In the genomic region with DNA sequence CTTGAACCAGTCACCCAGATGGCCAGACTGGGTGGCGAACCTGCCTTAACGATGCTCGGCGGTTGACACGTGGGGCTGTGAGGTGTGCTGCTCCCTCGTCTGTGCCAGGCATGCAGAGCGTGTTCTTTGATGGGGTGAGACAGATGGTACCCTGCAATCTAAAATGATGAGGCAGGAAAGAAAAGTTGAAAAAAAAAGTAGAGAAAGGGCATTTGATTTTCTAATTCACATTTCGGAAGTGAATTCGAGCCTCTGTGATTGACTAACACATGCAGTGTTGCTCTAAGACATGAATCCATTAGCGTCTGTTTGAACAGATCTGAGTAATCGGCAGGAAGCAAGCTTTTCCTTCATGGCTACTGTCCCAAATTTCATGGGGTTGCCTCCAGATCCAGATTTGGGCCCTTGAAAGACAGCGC, we compare ENCODE assay signal across 11 mouse cellular contexts.
DNase-seq lines count a peak whose midpoint lies in the region; ATAC-seq and TF ChIP-seq lines count a peak whose summit lies in the region.
"Had no signal": no experiment of that assay in that cellular context is flagged by ENCODE, and none has a peak within 500 bp of the region (broad histone marks: within the 10 kb centered on the region; RNA-seq: fewer than 3 reads in every experiment).

No protein-coding gene starts in this region.

- no peak overlapping the region for H3K9ac ChIP-seq in lung, postnatal 0 days (replicated peaks; ENCODE audit: low read depth)
- H3K9ac ChIP-seq: liver, embryonic 14.5 days had no signal

- H3K27ac ChIP-seq in lung, postnatal 0 days (ENCODE audit: low read length), result no peak overlapping the region
- no peak overlapping the region for H3K27ac ChIP-seq in midbrain, embryonic 10.5 days (replicated peaks)
- H3K27ac ChIP-seq: liver, embryonic 14.5 days had no signal

- no peaks in the 10 kb centered on the region for H3K9me3 ChIP-seq in lung, postnatal 0 days (ENCODE audit: low read length)
- H3K9me3 ChIP-seq in midbrain, embryonic 10.5 days (replicated peaks), result no peaks in the 10 kb centered on the region

- H3K4me2 ChIP-seq in lung, postnatal 0 days (replicated peaks; ENCODE audit: low read depth, low read length), result peak overlapping the region; percentile 53

- no peaks in the 10 kb centered on the region for H3K36me3 ChIP-seq in lung, postnatal 0 days (ENCODE audit: insufficient read depth, low read length)
- H3K36me3 ChIP-seq in midbrain, embryonic 10.5 days, result no peaks in the 10 kb centered on the region

- no peaks in the 10 kb centered on the region for H3K27me3 ChIP-seq in lung, postnatal 0 days (replicated peaks; ENCODE audit: insufficient read depth, low read length)
- no peaks in the 10 kb centered on the region for H3K27me3 ChIP-seq in midbrain, embryonic 10.5 days (ENCODE audit: low read depth, poor library complexity, severe bottlenecking)

- DNase-seq in cerebellum, postnatal 4 days (ENCODE audit: low spot score in 2 of 2), result no peak
- peak; percentile 63 to 77 for DNase-seq in heart, adult 9 months (ENCODE audit: low spot score in 2 of 2)
- peak; percentile 29 for DNase-seq in lung, postnatal 0 days (ENCODE audit: low spot score)
- DNase-seq in ovary, postnatal 10 days (ENCODE audit: low spot score), result no peak
- DNase-seq in midbrain, embryonic 10.5 days (ENCODE audit: low spot score), result no peak
- DNase-seq in urinary bladder, postnatal 4 days (ENCODE audit: low spot score in 2 of 2), result no peak
- DNase-seq: adrenal gland, adult 2 months; gastrocnemius, postnatal 36 days had no signal

- H3K4me3 ChIP-seq in lung, postnatal 0 days (ENCODE audit: low read depth, low read length), result no peak overlapping the region
- no peak overlapping the region for H3K4me3 ChIP-seq in midbrain, embryonic 10.5 days

- TF ChIP-seq EP300 in lung, postnatal 0 days (IDR thresholded peaks at IDR 0.05), result no peak; the same call in 1 of the 2 replicates

- H3K4me1 ChIP-seq in lung, postnatal 0 days (ENCODE audit: insufficient read depth, low read depth, low read length), result peaks cover 5% of the 10 kb centered on the region; the same call in 1 of the 2 replicates
- no peaks in the 10 kb centered on the region for H3K4me1 ChIP-seq in midbrain, embryonic 10.5 days

- no peak for TF ChIP-seq CTCF in lung, postnatal 0 days (IDR thresholded peaks at IDR 0.05)

- WGBS in lung, postnatal 0 days, result 47% methylated on average over 12 of the region's 12 CpGs
- WGBS in midbrain, embryonic 10.5 days, result 93% methylated on average over 12 of the region's 12 CpGs

- peak; percentile 36; the same call in 1 of the 2 replicates for ATAC-seq in cerebellum, adult (ENCODE audit: insufficient number of reproducible peaks, low FRiP score, low TSS enrichment)
- peak; percentile 10 for ATAC-seq in CD4-positive, CD25-positive, alpha-beta regulatory T cell, adult 4 months
- peak; percentile 28; the same call in 1 of the 2 replicates for ATAC-seq in lung, postnatal 0 days

Comparison
In these comparisons a context has a peak if more than half of its experiments do, and no peak if none do; other contexts are left out.
1. DNase-seq: peak in heart, adult 9 months (2 of 2) and lung, postnatal 0 days (single experiment); none in cerebellum, postnatal 4 days (0 of 2), ovary, postnatal 10 days (single experiment), midbrain, embryonic 10.5 days (single experiment) and urinary bladder, postnatal 4 days (0 of 2).
2. Peak in every context shown above with its lines, with median percentiles within 50 percentile points of each other: ATAC-seq.